Mouse (Mus musculus) thymus, adult 2 months (tissue): ENCODE results near the gene Slc2a4.

Experiments used
- CTCF ChIP-seq: fragments of 200-500 bp; IDR thresholded peaks from 2 replicates; pipeline ENCODE4 v1.5.1; 2012; ENCODE audit warnings: mild to moderate bottlenecking, control low read depth, low read length, moderate library complexity, borderline replicate concordance; ENCODE audit not compliant: control insufficient read depth, poor library complexity, insufficient read depth; ENCODE audit errors: extremely low read depth
- POLR2A ChIP-seq: fragments of 200-500 bp; IDR thresholded peaks from 2 replicates; pipeline ENCODE4 v1.6.1; 2012; ENCODE audit warnings: mild to moderate bottlenecking, low read length, control low read depth, moderate library complexity; ENCODE audit not compliant: control insufficient read depth, poor library complexity, insufficient read depth; ENCODE audit errors: extremely low read depth

DNA sequence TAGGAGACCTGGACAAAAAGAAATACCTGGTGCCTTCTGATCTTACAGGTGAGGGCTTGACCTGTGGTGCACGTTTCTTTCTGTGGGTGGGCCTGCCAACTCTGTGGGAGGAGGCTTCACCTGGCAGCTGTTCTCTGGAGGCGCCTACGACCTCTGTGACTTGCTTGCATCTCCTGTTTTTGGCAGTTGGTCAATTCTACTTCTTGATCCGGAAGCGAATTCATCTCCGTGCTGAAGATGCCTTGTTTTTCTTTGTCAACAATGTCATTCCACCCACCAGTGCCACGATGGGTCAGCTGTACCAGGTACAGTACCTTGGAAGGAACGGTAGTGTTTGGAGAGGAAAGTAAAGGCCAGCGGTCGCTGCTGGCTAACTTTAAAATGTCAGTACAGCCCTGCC is 44.4 kb upstream of the Slc2a4 start:
- no peak for TF ChIP-seq CTCF
- no peak for TF ChIP-seq POLR2A
